Mouse (Mus musculus) MEL (cell line): Measurements from ENCODE around the gene Pgls.

ENCODE experiments used
- CTCF ChIP-seq, 3 experiments: IDR thresholded peaks in 2 of 3; conservative IDR thresholded peaks in 1 of 3; 2 replicates each; pipeline ENCODE4 v1.5.1; 2011 to 2012; ENCODE audit warnings: low read length in 3 of 3, low read depth in 2 of 3, mild to moderate bottlenecking in 2 of 3, improper control_type of control experiment in 1 of 3, inconsistent platforms in 1 of 3, mixed read lengths in 1 of 3, moderate library complexity in 1 of 3; ENCODE audit not compliant: control insufficient read depth in 1 of 3, insufficient read depth in 1 of 3, poor library complexity in 1 of 3, severe bottlenecking in 1 of 3
- MAZ ChIP-seq: IDR thresholded peaks from 2 replicates; pipeline ENCODE4 v1.6.1; 2012; ENCODE audit warnings: low read depth, mild to moderate bottlenecking, inconsistent platforms, low read length, improper control_type of control experiment

DNA sequence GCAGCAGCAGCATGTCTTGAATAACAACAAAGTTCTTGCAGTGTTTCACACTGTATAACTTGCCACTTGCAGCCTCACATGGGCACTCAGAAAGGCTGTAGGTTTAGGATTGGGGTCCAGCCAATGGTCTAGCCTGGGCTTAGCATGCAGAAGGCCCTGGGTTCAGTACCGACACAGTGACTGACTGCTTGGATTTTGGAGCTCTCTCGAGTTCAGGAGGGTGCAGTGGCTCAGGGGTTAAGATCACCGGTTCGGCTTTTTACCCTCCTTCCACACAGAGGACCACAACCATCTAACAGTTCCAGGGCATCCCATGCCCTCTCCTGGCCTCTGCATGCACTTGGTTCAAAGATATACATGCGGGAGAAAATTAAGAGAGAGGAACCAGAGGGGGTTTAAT is 959 bp upstream of the Pgls start:
- TF ChIP-seq CTCF (IDR thresholded peaks at IDR 0.05 in 2 of 3, conservative IDR thresholded peaks at IDR 0.05 in 1 of 3; ENCODE audit: control insufficient read depth in 1 of 3, insufficient read depth in 1 of 3, low read depth in 2 of 3, low read length in 3 of 3, poor library complexity in 1 of 3, severe bottlenecking in 1 of 3) (no peak), MAZ (no peak)
